Mouse (Mus musculus) kidney, adult 2 months (tissue): ENCODE measurements around the gene Wdr47. TPM values are rescaled to one million over a fixed set of nuclear protein-coding genes. Genes with fewer than 3 reads are reported as not detected.
"Not testable (repeated sequence)": the region's sequence is repeated elsewhere in the genome, so short reads cannot be mapped to it uniquely, and the experiment has no call there.

Source experiments
- DNase-seq: peaks from one replicate; pipeline ENCODE4 v3.0.0; 2021
- H3K27ac ChIP-seq: fragments of 200-500 bp; 2 replicates; pipeline ENCODE4 v1.5.1; 2012; ENCODE audit warnings: low read depth, low read length, control low read depth, inconsistent platforms; ENCODE audit not compliant: insufficient read depth
- H3K27me3 ChIP-seq: fragments of 200-500 bp; replicated peaks from 2 replicates; pipeline ENCODE4 v1.6.1; 2012; ENCODE audit warnings: mild to moderate bottlenecking, moderate library complexity, low read length, inconsistent platforms; ENCODE audit not compliant: control insufficient read depth, insufficient read depth
- H3K36me3 ChIP-seq: fragments of 200-500 bp; 2 replicates; pipeline ENCODE4 v1.6.1; 2012; ENCODE audit warnings: mild to moderate bottlenecking, moderate library complexity, low read length, inconsistent platforms; ENCODE audit not compliant: control insufficient read depth, insufficient read depth
- H3K4me1 ChIP-seq: fragments of 200-500 bp; 2 replicates; pipeline ENCODE4 v1.6.1; 2011; ENCODE audit warnings: low read length; ENCODE audit not compliant: control insufficient read depth, insufficient read depth
- H3K4me3 ChIP-seq: fragments of 200-500 bp; 2 replicates; pipeline ENCODE4 v1.5.1; 2011; ENCODE audit warnings: mild to moderate bottlenecking, low read depth, low read length, control low read depth; ENCODE audit not compliant: insufficient read depth
- CTCF ChIP-seq: fragments of 200-500 bp; conservative IDR thresholded peaks from 2 replicates; pipeline ENCODE4 v1.5.1; 2011; ENCODE audit warnings: low read depth, mild to moderate bottlenecking, control low read depth, low read length, moderate library complexity, mixed read lengths; ENCODE audit not compliant: insufficient read depth, insufficient read length
- POLR2A ChIP-seq: fragments of 200-500 bp; IDR thresholded peaks from one replicate; pipeline ENCODE4 v1.6.1; 2011; ENCODE audit warnings: low read depth, low read length, control low read depth
- WGBS: fragments of 180-500 bp; shearing (Covaris S2); methylation state at CpG from one replicate; pipeline ENCODE4 v1.1.7; 2018; 5-methylcytosine and 5-hydroxymethylcytosine counted together
- polyA plus RNA-seq: library from polyadenylated mRNA; depleted of rRNA; stranded (reverse); fragments of >200 nt; gene quantifications from 2 replicates; pipeline ENCODE4 v1.2.3, GENCODE M21; 2012

The Wdr47 gene
- polyA plus RNA-seq, 1 experiment, result 5.6 TPM

GRCm38 (mm10) chr3:108562777-108563271, 28.3 kb upstream of the Wdr47 start:
- peaks cover 2% of the 10 kb centered on the region; the same call in 1 of the 2 replicates for H3K4me1 ChIP-seq
- H3K27ac ChIP-seq, result peak overlapping the region; percentile 88
- H3K36me3 ChIP-seq, result no peaks in the 10 kb centered on the region; the same call in 1 of the 2 replicates
- no peak for TF ChIP-seq POLR2A
- no peak for DNase-seq
- 4% methylated on average over 15 of the region's 15 CpGs for whole genome bisulfite sequencing
- no peaks in the 10 kb centered on the region for H3K27me3 ChIP-seq
- H3K4me3 ChIP-seq, result peak overlapping the region; percentile 54

GRCm38 (mm10) chr3:108563309-108563708, 27.8 kb upstream of the Wdr47 start:
- DNase-seq, result peak; percentile 91
- Histone ChIP-seq H3K4me3 (peak overlapping the region; percentile 54), H3K36me3 (no peaks in the 10 kb centered on the region; the same call in 1 of the 2 replicates), H3K27ac (peak overlapping the region; percentile 88), H3K27me3 (no peaks in the 10 kb centered on the region), H3K4me1 (peaks cover 2% of the 10 kb centered on the region; the same call in 1 of the 2 replicates)
- WGBS, result 2% methylated on average over 4 of the region's 4 CpGs
- TF ChIP-seq POLR2A (no peak), CTCF (peak; percentile 80)

GRCm38 (mm10) chr3:108567990-108568877, 22.8 kb upstream of the Wdr47 start:
- no peak for TF ChIP-seq CTCF
- no peak for TF ChIP-seq POLR2A
- no peak overlapping the region for H3K4me3 ChIP-seq
- peak; percentile 20 for DNase-seq
- 60% methylated on average over 15 of the region's 15 CpGs for WGBS
- no peaks in the 10 kb centered on the region for H3K27me3 ChIP-seq
- peaks cover 7% of the 10 kb centered on the region; the same call in 1 of the 2 replicates for H3K4me1 ChIP-seq
- no peaks in the 10 kb centered on the region for H3K36me3 ChIP-seq
- H3K27ac ChIP-seq, result no peak overlapping the region

GRCm38 (mm10) chr3:108569636-108570035, 21.4 kb upstream of the Wdr47 start:
- H3K4me3 ChIP-seq, H3K4me1 ChIP-seq, H3K36me3 ChIP-seq, H3K27me3 ChIP-seq, H3K27ac ChIP-seq: not testable (repeated sequence)
- WGBS, result 29% methylated on average over 3 of the region's 3 CpGs
- peak; percentile 67 for DNase-seq

GRCm38 (mm10) chr3:108570813-108571212, 20.3 kb upstream of the Wdr47 start:
- Histone ChIP-seq H3K27ac (no peak overlapping the region), H3K4me1 (peaks cover 7% of the 10 kb centered on the region; the same call in 1 of the 2 replicates), H3K4me3 (no peak overlapping the region), H3K27me3 (no peaks in the 10 kb centered on the region), H3K36me3 (no peaks in the 10 kb centered on the region)
- TF ChIP-seq CTCF, result no peak
- TF ChIP-seq POLR2A, result no peak
- no peak for DNase-seq
- WGBS, result 90% methylated on average over 14 of the region's 14 CpGs

- TF ChIP-seq CTCF (no peak), POLR2A (peak; percentile 100)
- H3K36me3 ChIP-seq, result no peaks in the 10 kb centered on the region
- no peaks in the 10 kb centered on the region for H3K27me3 ChIP-seq
- under 1% methylated on average over 42 of the region's 42 CpGs for WGBS
- peak within 1 kb of the TSS; percentile 48 for H3K27ac ChIP-seq
- H3K4me1 ChIP-seq, result peaks cover 7% of the 10 kb centered on the region; the same call in 1 of the 2 replicates
- H3K4me3 ChIP-seq, result peak within 1 kb of the TSS; percentile 75
- peak; percentile 98 for DNase-seq
Observed at GRCm38 (mm10) chr3:108571443-108572294, 19.4 kb upstream of the Wdr47 start, which contains the start of gene Taf13. TSS of gene Taf13 (plus strand) at chr3:108571698.
